Mouse (Mus musculus) macrophage (primary cell): ENCODE results near the gene Rpl32. TPM values are rescaled to one million over a fixed set of nuclear protein-coding genes. Genes with fewer than 3 reads are reported as not detected.

Experiments
- H3K27ac ChIP-seq: fragments of 350-480 bp; formaldehyde crosslinking; 2 replicates; pipeline ENCODE4 v1.9.0; 2021
- H3K36me3 ChIP-seq: fragments of 350-480 bp; formaldehyde crosslinking; 2 replicates; pipeline ENCODE4 v1.9.0; 2021; ENCODE audit errors: inconsistent target
- H3K4me3 ChIP-seq: fragments of 350-480 bp; formaldehyde crosslinking; 2 replicates; pipeline ENCODE4 v1.9.0; 2021; ENCODE audit errors: inconsistent target
- H3K79me2 ChIP-seq: fragments of 350-480 bp; formaldehyde crosslinking; 2 replicates; pipeline ENCODE4 v1.9.0; 2021; ENCODE audit errors: inconsistent target
- WGBS: methylation state at CpG from one replicate; pipeline ENCODE4 v1.1.7; 2026; ENCODE audit warnings: inconsistent platforms; ENCODE audit not compliant: missing documents; 5-methylcytosine and 5-hydroxymethylcytosine counted together
- polyA plus RNA-seq: library from polyadenylated mRNA; stranded (reverse); fragments of 250-400 nt; gene quantifications from 3 replicates; pipeline ENCODE4 v1.2.4, GENCODE M21; 2018; ENCODE audit warnings: inconsistent platforms
- total RNA-seq, 78 experiments: library from RNA; depleted of rRNA; stranded (reverse); fragments of 250-400 nt; gene quantifications; 1 replicate in 9 of 78; 2 replicates in 24 of 78; 3 replicates in 43 of 78; 4 replicates in 2 of 78; pipeline ENCODE4 v1.2.4; 2018; ENCODE audit warnings: inconsistent platforms in 56 of 78

The Rpl32 gene
- 100 to 1,000 TPM in 1 of 26 experiments, 10 to 100 TPM in 25; 13.8 to 306 (median 24.5) TPM for total RNA-seq (2018; cell fraction: chromatin; rRNA removed)
- 1,000 to 10,000 TPM in 14 of 26 experiments, 100 to 1,000 TPM in 12; 650 to 2,033 (median 1,073) TPM for total RNA-seq (2018; cell fraction: cytosol; rRNA removed)
- total RNA-seq (2018; cell fraction: nucleus; rRNA removed), result 100 to 1,000 TPM in 20 of 26 experiments, 10 to 100 TPM in 6; 80.9 to 229 (median 117) TPM
- 1,117 to 2,121 TPM (median 1,999 TPM) in 3 replicates for polyA plus RNA-seq

- Histone ChIP-seq H3K36me3 (peaks cover 28% of the 10 kb centered on the region; the same call in 1 of the 2 replicates), H3K79me2 (peaks cover 31% of the 10 kb centered on the region), H3K27ac (peak within 1 kb of the TSS; percentile 90), H3K4me3 (peak within 1 kb of the TSS; percentile 99)
- under 1% methylated on average over 46 of the region's 47 CpGs for WGBS
Observed at GRCm38 (mm10) chr6:115808488-115809231, at the start of gene Rpl32. Gene Rpl32 (minus strand): TSS chr6:115808747.

DNA sequence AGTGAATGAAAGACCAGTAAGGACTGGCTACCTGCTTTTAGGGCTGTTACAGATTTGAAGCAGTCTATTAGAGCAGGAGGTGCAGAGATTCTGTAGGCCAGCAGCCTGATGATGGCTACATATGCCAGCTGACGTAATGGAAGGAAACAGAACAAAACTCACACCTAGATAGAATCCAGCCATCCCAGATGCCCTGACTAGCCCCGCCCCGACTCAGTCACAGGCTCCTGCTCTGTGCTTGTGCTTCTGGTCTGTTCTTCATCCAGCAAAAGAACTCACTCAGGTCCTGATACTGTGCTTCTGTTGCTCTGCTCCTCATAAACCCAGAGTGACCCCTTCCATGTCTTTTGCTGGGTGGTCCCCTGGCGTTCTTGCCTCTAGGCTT lies 47.8 kb upstream of the Rpl32 start:
- WGBS, result 88% methylated on average over 4 of the region's 4 CpGs
- Histone ChIP-seq H3K36me3 (no peaks in the 10 kb centered on the region), H3K79me2 (peaks cover 10% of the 10 kb centered on the region), H3K4me3 (no peak overlapping the region), H3K27ac (no peak overlapping the region)

GRCm38 (mm10) chr6:115855733-115856360 lies 47.3 kb upstream of the Rpl32 start:
- WGBS, result 98% methylated on average over 3 of the region's 3 CpGs
- Histone ChIP-seq H3K36me3 (no peaks in the 10 kb centered on the region), H3K27ac (no peak overlapping the region), H3K4me3 (no peak overlapping the region), H3K79me2 (peaks cover 15% of the 10 kb centered on the region)

DNA sequence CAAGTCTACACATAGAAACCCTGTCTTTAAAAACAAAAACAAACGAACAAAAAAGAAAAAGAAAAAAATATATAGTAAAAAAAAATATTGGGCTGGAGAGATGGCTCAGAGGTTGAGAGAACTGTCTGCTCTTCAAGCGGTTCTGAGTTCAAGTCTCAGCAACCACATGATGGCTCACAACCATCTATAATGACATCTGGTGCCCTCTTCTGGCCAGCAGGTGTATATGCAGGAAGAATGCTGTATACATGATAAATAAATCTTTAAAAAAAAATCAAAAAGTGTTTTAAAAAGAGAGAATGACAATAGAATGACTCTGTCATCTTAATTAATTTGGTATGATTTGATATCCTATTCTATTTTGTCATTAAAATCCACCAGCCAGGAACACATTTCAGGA lies 45.9 kb upstream of the Rpl32 start:
- peaks cover 22% of the 10 kb centered on the region for H3K79me2 ChIP-seq
- no peak overlapping the region for H3K27ac ChIP-seq
- peaks cover 1% of the 10 kb centered on the region; the same call in 1 of the 2 replicates for H3K36me3 ChIP-seq
- no peak overlapping the region for H3K4me3 ChIP-seq
- whole genome bisulfite sequencing, result 88% methylated on average over 1 of the region's 2 CpGs

- H3K27ac ChIP-seq, result peak overlapping the region; percentile 17
Observed at GRCm38 (mm10) chr6:115853985-115854384, 45.4 kb upstream of the Rpl32 start.

GRCm38 (mm10) chr6:115853091-115853813 lies 44.7 kb upstream of the Rpl32 start, which contains the start of the genes Mbd4 and Ift122:
Gene Mbd4 (minus strand): TSS chr6:115853371.
Gene Ift122 (plus strand): TSS chr6:115853470.
- H3K36me3 ChIP-seq, result peaks cover 7% of the 10 kb centered on the region; the same call in 1 of the 2 replicates
- peaks cover 22% of the 10 kb centered on the region for H3K79me2 ChIP-seq
- H3K4me3 ChIP-seq, result peak within 1 kb of the TSS; percentile 83
- H3K27ac ChIP-seq, result peak within 1 kb of the TSS; percentile 55
- under 1% methylated on average over 51 of the region's 51 CpGs for WGBS

More at GRCm38 (mm10) chr6:115853985-115854384, 45.4 kb upstream of the Rpl32 start:
- Histone ChIP-seq H3K79me2 (peaks cover 22% of the 10 kb centered on the region), H3K36me3 (peaks cover 6% of the 10 kb centered on the region; the same call in 1 of the 2 replicates), H3K4me3 (peak overlapping the region; percentile 83)
- WGBS, result 59% methylated on average over 7 of the region's 7 CpGs

DNA sequence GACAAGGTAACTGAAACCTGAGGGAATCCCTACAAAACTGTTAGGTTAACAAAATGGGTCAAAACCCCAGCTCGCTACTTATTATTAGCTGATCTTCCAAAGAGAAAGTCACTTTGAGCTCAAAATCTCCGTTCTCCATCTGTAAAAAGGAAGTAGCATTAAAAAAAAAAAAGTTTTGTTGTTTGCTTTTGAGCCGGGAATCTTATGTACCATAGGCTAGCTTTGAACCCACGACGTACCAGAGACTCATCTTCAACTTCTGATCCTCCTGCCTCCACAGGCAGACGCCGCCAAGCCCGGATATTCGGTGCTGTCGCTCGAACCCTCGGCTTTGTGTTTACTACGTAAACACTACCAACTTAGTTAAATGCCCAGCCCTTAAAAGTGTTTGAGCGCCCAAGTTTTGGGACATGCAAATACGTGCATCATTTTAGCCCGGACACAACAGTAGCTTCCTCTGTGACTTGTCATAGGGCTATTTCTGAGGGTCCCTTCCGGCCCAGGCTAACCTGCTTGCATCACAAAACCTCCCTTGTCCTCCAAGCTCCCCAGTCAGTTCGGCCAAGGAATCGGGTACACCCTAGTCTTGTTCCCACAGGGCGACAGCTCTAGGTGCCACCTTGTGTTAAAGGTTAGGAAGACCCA lies 44.0 kb upstream of the Rpl32 start:
- H3K36me3 ChIP-seq, result peaks cover 7% of the 10 kb centered on the region; the same call in 1 of the 2 replicates
- 3% methylated on average over 20 of the region's 20 CpGs for WGBS
- H3K79me2 ChIP-seq, result peaks cover 22% of the 10 kb centered on the region
- H3K4me3 ChIP-seq, result peak overlapping the region; percentile 83
- peak overlapping the region; percentile 55 for H3K27ac ChIP-seq

DNA sequence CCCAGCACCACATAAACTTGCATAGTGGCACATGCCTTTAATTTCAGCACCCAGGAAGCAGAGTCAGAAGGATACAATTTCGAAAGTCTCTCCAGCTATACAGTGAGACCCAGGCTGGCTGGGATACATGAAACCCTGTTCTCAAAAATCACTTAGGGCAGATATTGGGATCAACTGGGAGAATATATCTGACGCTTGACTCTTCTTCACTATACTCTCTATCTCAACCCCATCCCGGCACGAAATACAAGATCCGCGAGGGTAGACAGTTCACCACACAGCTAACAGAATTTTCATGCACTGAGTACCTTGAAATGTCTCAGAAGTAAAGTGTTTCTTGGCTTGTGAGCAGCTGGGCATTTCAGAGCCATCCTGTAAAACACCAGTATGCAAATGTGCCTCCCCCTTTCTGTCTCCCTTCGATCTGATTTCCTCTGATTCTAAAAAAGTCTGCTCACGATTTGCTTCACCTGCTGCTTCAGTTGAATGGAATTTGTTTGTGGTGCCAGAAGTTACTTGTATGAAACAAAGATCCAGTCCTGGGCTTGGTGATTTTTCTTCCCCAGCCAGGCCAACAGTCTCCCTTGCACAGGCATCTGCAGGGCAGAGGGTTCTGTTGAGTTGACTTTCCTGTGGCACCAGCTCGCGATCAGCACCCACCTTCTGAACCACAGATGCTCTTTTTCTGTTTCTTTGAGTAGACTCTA lies 40.2 kb upstream of the Rpl32 start:
- peaks cover 22% of the 10 kb centered on the region for H3K79me2 ChIP-seq
- H3K27ac ChIP-seq, result no peak overlapping the region
- H3K36me3 ChIP-seq, result peaks cover 23% of the 10 kb centered on the region
- H3K4me3 ChIP-seq, result no peak overlapping the region
- WGBS, result 95% methylated on average over 10 of the region's 10 CpGs

- Histone ChIP-seq H3K36me3 (peaks cover 38% of the 10 kb centered on the region), H3K27ac (peak overlapping the region; percentile 52), H3K4me3 (no peak overlapping the region), H3K79me2 (peaks cover 17% of the 10 kb centered on the region)
- 26% methylated on average over 4 of the region's 8 CpGs for WGBS
Observed at GRCm38 (mm10) chr6:115846640-115847411, 38.3 kb upstream of the Rpl32 start.

DNA sequence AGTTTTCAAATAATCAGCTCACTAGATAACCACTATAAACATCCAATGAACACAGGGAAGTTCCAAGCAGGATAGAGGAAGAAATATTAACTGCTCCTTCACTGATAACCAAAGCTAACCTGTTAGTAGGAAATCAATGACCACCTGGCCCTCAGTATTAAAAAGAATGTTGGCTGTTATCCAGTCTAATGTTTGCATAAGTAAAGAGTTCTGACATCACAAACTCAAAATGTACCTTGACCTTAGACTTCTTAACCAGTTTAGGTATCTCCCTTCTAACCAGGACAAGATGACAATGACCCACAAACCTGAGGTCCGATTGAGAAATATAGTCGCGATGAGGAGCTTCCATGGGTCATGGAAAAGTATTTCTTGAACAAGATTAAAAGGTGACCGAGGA lies 36.5 kb upstream of the Rpl32 start:
- WGBS, result 93% methylated on average over 4 of the region's 4 CpGs
- Histone ChIP-seq H3K36me3 (peaks cover 40% of the 10 kb centered on the region), H3K27ac (no peak overlapping the region), H3K4me3 (no peak overlapping the region), H3K79me2 (no peaks in the 10 kb centered on the region)

DNA sequence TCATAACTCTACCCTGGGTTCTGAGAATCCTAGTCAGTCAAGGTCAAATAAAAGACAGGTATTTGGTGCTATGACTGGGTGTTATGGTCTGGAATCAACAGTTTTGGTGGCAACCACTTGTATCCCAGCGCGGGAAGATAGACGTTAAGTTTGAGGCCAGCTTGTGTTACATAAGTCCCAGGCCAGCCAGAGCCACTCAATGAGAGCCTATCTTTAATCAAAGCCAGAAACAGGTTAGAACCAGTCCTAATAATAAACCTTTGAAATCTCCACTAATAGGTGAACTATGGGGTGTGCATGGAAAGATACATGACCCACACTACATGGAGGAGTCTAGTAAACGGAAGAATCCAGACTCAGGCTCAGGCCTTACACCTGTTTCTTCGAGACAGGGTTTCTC lies 30.2 kb upstream of the Rpl32 start:
- peaks cover 17% of the 10 kb centered on the region; the same call in 1 of the 2 replicates for H3K36me3 ChIP-seq
- WGBS, result 82% methylated on average over 5 of the region's 5 CpGs
- no peaks in the 10 kb centered on the region for H3K79me2 ChIP-seq
- H3K27ac ChIP-seq, result no peak overlapping the region
- H3K4me3 ChIP-seq, result no peak overlapping the region

DNA sequence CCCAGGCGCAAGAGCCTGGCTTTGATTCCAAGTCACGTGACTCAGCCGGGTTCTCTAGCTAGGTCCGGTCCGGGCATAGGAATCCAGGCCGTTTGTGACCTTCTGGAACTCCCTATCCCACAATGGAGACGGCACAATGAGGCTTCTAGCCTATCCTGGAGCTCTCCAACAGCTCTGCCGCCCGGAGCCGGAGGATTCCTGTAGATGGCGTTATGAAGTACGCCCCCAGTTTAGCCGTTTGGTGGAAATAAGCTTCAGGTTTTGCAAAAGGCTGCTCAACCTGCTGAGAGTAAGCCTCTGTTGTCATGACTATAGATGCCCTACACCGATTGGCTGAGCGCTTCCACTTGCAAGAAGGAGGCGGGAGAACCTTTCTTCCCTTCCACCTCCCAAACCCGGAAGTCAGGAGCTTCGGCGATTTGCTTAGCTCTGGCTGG lies 29.6 kb upstream of the Rpl32 start, which contains the start of gene Efcab12:
TSS of gene Efcab12 (minus strand) at position 252 of the 437 bp plus-strand sequence.
- H3K27ac ChIP-seq, result no peak within 1 kb of the TSS
- 20% methylated on average over 19 of the region's 19 CpGs for WGBS
- peaks cover 13% of the 10 kb centered on the region; the same call in 1 of the 2 replicates for H3K36me3 ChIP-seq
- H3K79me2 ChIP-seq, result no peaks in the 10 kb centered on the region
- no peak within 1 kb of the TSS for H3K4me3 ChIP-seq

- Histone ChIP-seq H3K79me2 (no peaks in the 10 kb centered on the region), H3K36me3 (no peaks in the 10 kb centered on the region), H3K4me3 (no peak overlapping the region), H3K27ac (no peak overlapping the region)
Observed at GRCm38 (mm10) chr6:115833861-115834260, 25.3 kb upstream of the Rpl32 start.
